Mouse (Mus musculus) spleen, adult 12 weeks (tissue): ENCODE data around the gene Dnah7a.
"Not testable (repeated sequence)": the region's sequence is repeated elsewhere in the genome, so short reads cannot be mapped to it uniquely, and the experiment has no call there.

Source experiments
- DNase-seq: peaks from one replicate; pipeline ENCODE4 v3.0.0; 2022; ENCODE audit warnings: low spot score

The Dnah7a gene

DNA sequence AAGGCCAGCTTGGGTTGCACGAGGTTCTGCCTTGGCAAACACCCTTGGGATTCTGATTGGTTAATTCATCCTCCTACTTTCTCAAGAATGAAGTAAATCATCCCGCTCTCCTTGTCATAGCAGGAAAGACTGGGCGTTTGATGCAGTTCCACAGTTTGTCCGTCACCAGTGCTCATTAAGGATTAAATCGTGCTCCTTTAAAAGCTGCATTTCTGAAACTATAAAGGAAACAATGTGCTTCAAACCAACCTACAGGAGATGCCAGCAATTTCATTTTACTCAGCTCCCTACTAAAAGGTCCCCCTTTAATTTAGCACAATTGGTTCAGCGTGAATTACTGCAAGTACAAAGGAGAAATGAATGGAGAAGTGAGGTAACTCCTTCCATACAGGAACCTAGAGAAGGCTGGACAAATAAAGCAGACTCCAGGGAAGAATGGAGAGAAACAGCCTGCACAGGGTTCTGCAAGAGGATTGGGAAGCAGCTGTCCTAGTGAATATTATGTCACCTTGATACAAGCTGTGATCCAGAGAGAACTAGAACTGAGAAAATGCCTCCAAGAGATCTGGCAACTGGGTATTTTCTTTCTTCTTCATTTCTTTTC is 322.4 kb downstream of the Dnah7a start:
- no peak for DNase-seq

DNA sequence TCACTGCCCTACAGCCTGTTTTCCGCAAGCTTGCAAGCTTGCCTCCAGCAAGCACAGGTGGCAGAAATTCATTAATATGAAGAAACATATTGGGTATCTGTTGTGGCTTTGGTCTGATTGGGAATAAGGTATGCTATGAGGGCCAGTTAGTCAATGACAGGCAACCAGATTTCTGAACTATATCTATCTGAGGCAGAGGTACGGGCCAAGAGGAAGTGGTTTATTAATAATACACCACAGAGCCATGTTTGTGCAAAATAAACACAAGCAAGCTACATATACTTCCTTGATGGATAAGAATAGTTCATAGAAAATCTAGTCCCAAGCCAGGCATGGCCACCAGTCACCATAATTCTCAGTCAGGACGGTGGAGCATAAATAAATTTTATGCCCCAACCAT is 328.9 kb downstream of the Dnah7a start:
- no peak for DNase-seq

DNA sequence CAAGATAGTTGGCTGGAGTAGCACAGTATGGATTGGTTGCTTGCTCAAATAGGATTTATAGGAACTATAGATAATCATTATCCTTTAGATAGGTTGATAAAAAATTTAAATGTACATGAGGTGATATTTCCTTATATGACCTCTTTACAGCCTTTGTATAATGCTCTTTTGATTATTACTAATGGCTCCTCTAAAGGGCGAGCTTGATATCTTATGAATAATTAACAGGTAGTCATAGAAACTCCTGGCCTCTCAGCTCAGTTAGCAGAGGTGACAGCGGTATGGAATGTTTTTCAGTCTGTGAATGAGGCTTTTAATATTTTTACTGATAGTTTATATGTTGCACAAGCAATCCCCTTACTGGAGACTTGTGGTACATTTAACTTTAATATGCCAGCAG is 330.6 kb downstream of the Dnah7a start:
- DNase-seq: not testable (repeated sequence)

DNA sequence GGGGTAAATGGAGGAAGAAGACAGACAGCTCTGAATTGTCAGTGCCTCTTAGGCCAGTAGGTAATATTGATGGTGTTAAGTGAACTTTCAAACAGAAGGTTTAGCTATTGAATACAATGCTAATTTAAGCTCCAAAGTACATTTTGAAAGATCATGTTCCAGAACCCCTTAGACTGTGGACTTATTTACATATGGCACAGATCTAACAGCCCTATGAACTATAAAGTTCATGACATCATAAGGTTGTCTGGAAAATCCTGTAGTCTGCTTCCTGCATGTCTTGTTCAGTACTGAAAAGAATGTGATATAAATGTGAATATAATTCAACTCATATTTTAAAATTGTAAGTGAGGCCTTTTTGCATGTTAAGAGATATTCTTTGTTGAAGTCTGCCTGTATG is 347.6 kb downstream of the Dnah7a start:
- no peak for DNase-seq

DNA sequence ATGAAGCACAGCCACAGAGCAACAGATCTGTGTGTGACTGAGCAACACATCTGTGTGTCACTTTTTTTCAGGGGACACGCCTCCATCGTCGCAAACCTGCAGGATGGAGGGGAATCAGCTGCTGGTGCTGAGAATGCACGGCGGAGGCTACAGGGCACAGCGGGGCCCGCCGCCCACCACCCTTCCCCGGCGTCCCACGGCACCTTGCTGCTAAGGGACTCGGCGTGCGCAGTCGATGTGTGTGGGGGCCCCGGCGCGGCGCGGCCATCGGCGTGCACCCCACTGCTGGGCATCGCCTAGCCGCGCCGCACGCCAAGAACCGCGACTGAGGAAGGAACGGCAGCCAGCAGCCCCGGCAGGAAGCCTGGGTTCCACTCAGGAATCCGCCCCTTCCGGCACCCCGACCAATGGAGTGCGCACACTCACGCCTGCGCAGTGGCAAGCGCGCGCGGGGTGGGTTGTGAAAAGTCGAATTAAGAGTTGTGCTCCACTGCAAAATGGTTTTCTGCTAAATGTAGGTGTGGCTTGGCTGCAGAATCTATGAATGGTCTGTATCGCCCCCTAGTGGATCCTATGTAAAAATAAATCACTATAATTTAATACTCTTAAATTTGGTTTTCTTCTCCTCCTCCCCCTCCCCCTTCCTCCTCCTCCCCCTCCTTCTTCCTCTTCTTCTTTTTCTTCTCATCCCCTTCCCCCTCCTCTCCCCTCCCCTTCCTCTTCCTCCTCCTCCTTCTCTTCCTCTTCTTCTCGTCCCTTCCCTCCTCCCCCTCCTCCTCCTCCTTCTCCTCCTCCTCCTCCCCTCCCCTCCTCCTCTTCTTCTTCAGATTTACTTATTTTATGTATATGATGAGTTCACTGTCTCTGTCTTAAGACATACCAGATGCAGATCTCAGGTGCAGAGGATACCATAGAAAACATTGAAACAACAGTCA is 354.0 kb downstream of the Dnah7a start, which contains the start of the genes Asdurf, Gm28551 and Asnsd1:
TSS of gene Asdurf (minus strand) at position 293 of the 935 bp plus-strand sequence.
TSS of gene Gm28551 (minus strand) at position 341 of the 935 bp plus-strand sequence.
TSS of gene Asnsd1 (minus strand) at position 426 of the 935 bp plus-strand sequence.
- DNase-seq: peak; percentile 99
